Mouse (Mus musculus): ENCODE measurements at regions not wholly inside any gene's neighbourhood (a gene's known extent, or its start where the extent isn't known, plus 50 kb on each side); places are given as distances from the start of the nearest gene placed in this dataset.

- DNase-seq, result no peak
Measured at GRCm38 (mm10) chr5:100244811-100245210, 85.2 kb upstream of the Tmem150c start.

GRCm38 (mm10) chr5:100240876-100241275 is 81.3 kb upstream of the Tmem150c start:
- DNase-seq, result peak; percentile 59

DNA sequence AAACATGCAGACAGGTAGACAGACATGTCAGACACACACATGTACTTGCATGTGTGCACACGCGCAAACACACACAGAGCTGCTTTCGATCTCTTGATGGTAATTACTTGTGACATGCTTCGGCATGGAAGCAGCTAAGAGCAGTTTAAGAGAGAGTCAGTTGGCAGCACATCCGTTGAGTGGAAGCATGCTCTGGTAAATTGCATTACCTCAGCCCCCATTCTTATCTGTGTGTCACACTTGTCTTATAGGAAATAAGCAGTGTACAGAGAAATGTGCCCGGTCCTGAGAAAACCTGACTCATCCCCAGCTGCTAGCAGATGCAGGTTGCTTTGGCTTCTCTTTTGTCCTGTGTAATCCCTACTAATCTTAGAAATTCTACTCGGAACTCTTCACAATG is 80.0 kb upstream of the Tmem150c start:
- no peak for DNase-seq

DNA sequence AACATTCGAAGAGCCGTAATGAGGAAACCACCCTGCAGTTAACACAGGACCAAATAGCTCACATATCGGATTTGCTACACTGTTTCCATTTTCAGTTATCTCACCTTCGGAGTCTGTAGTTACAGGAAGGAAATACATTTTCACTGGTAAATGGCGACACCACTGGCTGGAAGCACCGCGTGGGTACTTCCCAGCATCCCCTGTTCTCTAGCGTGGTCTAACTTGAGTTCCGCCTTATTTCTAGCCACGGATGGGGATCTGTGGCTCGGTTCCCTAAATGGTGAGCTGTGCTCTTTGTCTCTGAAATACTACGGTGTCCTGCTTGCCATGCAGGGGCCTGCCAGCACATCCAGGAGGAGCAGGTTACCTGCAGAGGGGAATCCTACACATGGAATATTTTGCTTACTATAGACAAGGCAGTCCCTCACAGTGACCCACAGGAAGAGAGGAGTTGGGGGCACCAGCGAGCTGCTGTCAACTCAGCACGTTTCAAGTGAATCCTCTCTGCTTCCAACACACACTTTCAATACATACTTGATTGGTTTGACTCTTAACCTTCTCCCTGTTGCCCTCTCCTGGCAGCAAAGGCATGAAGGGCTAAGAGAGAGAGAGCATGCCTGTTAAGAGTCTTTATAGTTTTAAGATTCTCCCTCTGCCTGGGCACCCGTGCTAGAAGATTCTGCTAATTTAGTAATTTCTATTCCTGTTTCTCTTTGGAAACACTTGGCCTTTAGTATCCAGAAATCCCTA is 78.9 kb upstream of the Tmem150c start:
- no peak for DNase-seq

GRCm38 (mm10) chr5:100237674-100238278 is 78.2 kb upstream of the Tmem150c start:
- no peak for DNase-seq

GRCm38 (mm10) chr5:100236277-100236676 is 76.7 kb upstream of the Tmem150c start:
- DNase-seq, result no peak

DNA sequence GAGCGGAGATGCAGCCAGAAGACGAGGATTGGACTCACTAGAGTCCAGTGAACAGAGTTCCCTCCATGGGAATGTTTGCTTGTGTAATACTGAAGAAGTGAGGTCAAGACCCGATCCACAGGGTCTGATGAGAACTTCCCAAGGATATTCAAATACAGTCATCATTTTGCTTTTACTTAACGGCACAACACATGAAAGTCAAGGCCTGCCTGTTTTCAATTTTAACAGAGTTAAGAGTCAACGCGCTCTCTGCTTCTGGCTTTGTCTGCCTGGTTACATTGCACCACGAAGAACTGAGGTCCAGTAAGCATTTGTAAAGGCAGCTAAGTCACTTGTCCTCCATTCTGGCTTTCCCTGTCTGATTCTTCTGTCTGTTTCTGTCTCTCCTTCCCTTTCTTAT is 72.5 kb upstream of the Tmem150c start:
- no peak for DNase-seq

GRCm38 (mm10) chr5:100231574-100231973 is 72.0 kb upstream of the Tmem150c start:
- no peak for DNase-seq

DNA sequence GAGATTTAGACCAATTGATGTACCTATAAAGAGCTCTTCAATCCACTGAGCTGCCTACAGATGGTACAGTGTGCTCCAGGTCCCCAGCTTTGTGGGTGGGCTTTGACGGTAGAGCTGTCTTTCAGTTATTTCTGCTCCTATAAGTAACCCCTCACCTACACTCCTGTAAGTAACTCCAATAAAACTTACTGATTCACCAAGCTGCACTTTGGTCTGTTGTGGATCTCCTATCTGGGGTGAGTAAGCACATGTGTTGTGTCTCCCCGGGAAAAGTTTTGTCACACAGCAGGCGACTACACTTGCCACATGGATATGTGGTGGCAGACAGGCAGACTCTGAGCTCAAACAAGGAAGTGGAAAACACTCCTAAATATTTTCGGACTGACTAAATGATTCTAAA is 70.4 kb upstream of the Tmem150c start:
- no peak for DNase-seq

- no peak for DNase-seq
Measured at GRCm38 (mm10) chr5:100227888-100228287, 68.3 kb upstream of the Tmem150c start.

DNA sequence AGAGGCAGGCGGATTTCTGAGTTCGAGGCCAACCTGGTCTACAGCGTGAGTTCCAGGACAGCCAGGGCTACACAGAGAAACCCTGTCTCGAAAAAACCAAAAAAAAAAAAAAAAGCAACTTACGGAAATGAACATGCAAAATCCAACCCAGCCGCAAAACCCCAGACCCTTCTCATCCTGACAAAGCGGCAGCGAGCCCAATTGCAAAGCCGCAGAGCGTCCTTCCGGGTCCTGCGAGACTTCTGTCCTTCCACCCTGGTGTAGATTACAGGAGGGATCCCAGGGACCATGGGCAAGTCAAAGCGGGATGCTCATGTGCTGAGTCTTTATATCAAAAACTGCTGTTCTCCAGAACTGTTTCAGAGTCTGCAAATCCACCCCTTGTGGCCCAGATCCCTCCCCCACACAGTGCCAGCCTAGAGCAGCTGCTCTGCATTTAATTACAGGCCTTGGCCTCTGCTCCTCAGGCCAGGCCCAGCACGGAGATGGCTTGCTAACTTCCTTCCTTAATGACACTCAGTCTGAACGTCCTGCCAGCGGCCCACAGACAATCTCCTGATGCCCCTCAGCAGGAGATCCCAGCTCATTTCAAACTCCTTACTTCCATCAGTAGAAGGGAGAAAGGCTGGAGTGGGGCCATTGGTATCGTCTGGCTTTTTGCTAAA is 67.1 kb upstream of the Tmem150c start:
- DNase-seq, result no peak

- DNase-seq, result no peak
Measured at GRCm38 (mm10) chr5:100225491-100225890, 65.9 kb upstream of the Tmem150c start.

- no peak for DNase-seq
Measured at GRCm38 (mm10) chr5:100224773-100225363, 65.3 kb upstream of the Tmem150c start.

DNA sequence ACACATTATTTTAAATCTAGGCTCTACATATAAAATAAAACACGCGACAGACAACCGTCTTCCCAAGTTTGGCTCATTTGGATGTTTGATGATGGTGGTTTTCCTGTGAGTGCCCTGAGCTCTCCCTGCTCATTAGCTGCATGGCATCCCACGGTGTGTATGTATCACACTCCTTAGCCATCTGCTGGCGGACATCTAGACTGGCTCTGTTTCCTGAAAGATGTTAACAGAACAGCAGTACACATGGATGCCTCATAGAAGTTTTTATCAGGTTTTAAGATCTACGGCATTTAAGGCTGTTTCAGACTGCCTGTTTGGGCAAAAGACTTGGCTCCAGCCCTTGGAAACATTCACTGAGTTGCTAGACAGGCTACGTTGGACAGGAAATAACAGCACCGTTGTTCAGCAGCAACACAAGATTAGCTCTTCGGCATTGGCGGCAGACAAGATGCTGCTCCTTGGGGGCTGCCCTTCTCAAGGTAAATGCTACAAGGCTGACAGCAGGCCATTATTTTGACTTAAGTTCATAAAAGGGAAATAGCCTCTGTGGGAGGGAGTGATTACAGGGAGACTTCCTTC is 61.5 kb upstream of the Tmem150c start:
- no peak for DNase-seq

- DNase-seq, result no peak
Measured at GRCm38 (mm10) chr5:100220320-100220719, 60.7 kb upstream of the Tmem150c start.

- no peak for DNase-seq
Measured at GRCm38 (mm10) chr5:100218256-100218851, 58.7 kb upstream of the Tmem150c start.

DNA sequence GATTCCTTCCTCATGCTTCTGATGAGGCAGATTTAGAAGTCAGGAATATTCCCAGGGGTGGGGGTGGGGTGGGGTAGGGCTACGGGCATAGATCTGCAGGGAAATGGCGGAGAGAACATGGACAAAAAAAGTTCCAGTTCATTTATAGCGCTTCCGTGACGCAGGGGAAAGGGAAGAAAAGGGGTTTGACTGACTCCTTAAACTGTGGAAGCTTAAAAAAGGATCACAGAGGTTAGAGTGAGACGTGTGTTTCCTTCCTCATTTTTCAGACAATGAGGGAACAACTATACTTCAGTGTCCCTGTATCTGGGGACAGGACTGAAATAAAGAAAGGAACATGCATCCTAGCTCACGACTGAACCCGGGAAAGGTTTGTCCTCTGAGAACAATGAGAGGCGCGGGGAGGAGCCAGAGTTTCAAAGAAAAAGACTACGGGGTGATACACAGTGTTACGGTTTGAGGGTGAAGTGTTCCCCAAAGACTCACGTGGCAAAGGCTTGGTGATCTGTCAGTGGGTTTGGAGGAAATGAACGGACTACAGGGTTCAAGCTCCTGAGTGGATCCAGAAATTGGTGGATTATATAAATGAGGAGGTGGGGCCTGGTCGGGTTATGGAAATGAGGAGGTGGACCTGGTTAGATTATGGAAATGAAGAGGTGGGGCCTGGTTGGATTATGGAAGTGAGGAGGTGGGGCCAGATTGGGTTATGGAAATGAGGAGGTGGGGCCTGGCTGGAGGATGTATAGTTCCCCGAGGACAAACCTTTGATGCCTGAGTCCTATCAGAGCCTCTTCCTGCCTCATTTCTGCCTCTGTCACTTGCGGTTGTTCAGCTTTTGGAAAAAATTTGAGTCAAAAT is 57.8 kb upstream of the Tmem150c start:
- DNase-seq, result no peak

DNA sequence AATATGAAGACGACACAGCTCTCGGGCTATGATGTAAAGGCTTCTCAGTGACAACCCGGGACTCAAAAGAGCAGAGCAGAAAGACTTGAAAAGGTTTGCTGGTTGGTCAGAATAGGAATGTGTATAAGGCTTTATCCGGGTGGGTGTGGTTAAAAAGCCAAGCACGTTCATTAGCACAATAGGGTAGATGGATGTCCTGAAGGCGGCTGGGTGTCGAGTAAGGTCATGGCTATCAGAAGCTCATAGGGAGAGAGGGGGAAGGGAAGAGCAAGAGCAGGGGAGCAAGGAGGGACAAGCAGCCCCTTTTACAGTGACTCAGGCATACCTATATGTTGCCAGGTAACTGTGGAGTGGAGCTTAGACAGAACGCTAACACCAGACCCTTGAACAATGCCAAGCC is 54.3 kb upstream of the Tmem150c start:
- no peak for DNase-seq

DNA sequence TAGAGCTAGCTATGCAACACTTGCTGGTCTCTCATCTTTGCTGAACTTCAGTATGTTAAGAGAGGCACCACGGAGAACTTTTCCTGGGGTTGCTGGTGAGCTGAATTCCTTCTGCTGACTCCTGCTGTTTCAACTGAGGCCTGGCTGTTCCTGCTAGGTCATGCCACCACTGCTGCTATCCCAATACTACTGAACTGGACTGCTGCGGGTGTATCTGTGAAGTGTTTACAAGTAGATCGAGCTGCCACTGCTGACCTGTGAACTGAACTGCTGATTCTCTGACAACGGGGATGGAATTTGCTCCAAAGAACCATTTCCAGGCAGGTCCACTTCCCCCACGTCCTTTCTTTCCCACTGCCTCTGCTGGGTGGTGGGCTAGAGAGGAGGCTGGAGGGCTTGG is 51.1 kb upstream of the Tmem150c start:
- no peak for DNase-seq
